Mouse (Mus musculus): Measurements from ENCODE around the gene Actl6b.
"Not testable (repeated sequence)": the region's sequence is repeated elsewhere in the genome, so short reads cannot be mapped to it uniquely, and the experiment has no call there.

The Actl6b gene

GRCm38 (mm10) chr5:137600281-137600618 is 46.9 kb downstream of the Actl6b start:
- in situ Hi-C loops (cut with MboI, MseI), result no loop called here

GRCm38 (mm10) chr5:137600619-137601364 is 47.5 kb downstream of the Actl6b start, which contains the start of gene Mospd3:
TSS of gene Mospd3 (minus strand) at chr5:137601058.
- in situ Hi-C loops (cut with MboI, MseI), result no loop called here

GRCm38 (mm10) chr5:137601365-137601729 is 48.0 kb downstream of the Actl6b start:
- in situ Hi-C loops (cut with MboI, MseI), result no loop called here

- in situ Hi-C loops (cut with MboI, MseI), result no loop called here
Measured at GRCm38 (mm10) chr5:137607860-137608653, 54.7 kb downstream of the Actl6b start.

GRCm38 (mm10) chr5:137608654-137609190 is 55.4 kb downstream of the Actl6b start:
- in situ Hi-C loops (cut with MboI, MseI), result no loop called here

- in situ Hi-C loops (cut with MboI, MseI), result no loop called here
Measured at GRCm38 (mm10) chr5:137609292-137609691, 56.0 kb downstream of the Actl6b start.

- in situ Hi-C loops (cut with MboI, MseI), result no loop called here
Measured at GRCm38 (mm10) chr5:137610056-137610455, 56.7 kb downstream of the Actl6b start.

GRCm38 (mm10) chr5:137610548-137611244 is 57.4 kb downstream of the Actl6b start:
- in situ Hi-C loops (cut with MboI, MseI), result no loop called here

- in situ Hi-C loops (cut with MboI, MseI), result no loop called here
Measured at GRCm38 (mm10) chr5:137611245-137611602, 57.9 kb downstream of the Actl6b start.

GRCm38 (mm10) chr5:137613076-137613475 is 59.8 kb downstream of the Actl6b start:
- in situ Hi-C loops (cut with MboI, MseI), result no loop called here

- in situ Hi-C loops (cut with MboI, MseI), result no loop called here
Measured at GRCm38 (mm10) chr5:137613550-137613949, 60.2 kb downstream of the Actl6b start, which contains the start of gene Pcolce. TSS of gene Pcolce (minus strand) at chr5:137613784.

GRCm38 (mm10) chr5:137614921-137615320 is 61.6 kb downstream of the Actl6b start:
- in situ Hi-C loops (cut with MboI, MseI), result not testable (repeated sequence)

GRCm38 (mm10) chr5:137615347-137615746 is 62.0 kb downstream of the Actl6b start:
- in situ Hi-C loops (cut with MboI, MseI), result no loop called here

Measured in T-helper 1 cell (primary cell).